Mouse (Mus musculus) right cerebral cortex, adult 18-20 months (tissue): Measurements from ENCODE around the gene Irak4.
A peak's percentile ranks its signal among the peaks of the same experiment; 100 is the strongest.

Experiments
- DNase-seq: peaks from one replicate; pipeline ENCODE4 v3.0.0; 2022; ENCODE audit warnings: mixed read lengths

The Irak4 gene

GRCm38 (mm10) chr15:94564909-94565308, 21.5 kb downstream of the Irak4 start:
- DNase-seq, result no peak

GRCm38 (mm10) chr15:94565854-94566253, 22.4 kb downstream of the Irak4 start:
- DNase-seq, result no peak

- no peak for DNase-seq
Measured at GRCm38 (mm10) chr15:94568496-94569182, 25.2 kb downstream of the Irak4 start.

GRCm38 (mm10) chr15:94571501-94571900, 28.1 kb downstream of the Irak4 start:
- DNase-seq, result no peak

GRCm38 (mm10) chr15:94572746-94573145, 29.3 kb downstream of the Irak4 start:
- DNase-seq, result no peak

GRCm38 (mm10) chr15:94574566-94575268, 31.3 kb downstream of the Irak4 start:
- no peak for DNase-seq

GRCm38 (mm10) chr15:94582000-94582593, 38.7 kb downstream of the Irak4 start:
- DNase-seq, result no peak

GRCm38 (mm10) chr15:94583153-94583552, 39.7 kb downstream of the Irak4 start:
- no peak for DNase-seq

GRCm38 (mm10) chr15:94584738-94585137, 41.3 kb downstream of the Irak4 start:
- DNase-seq, result no peak

GRCm38 (mm10) chr15:94587826-94588715, 44.6 kb downstream of the Irak4 start:
- no peak for DNase-seq

GRCm38 (mm10) chr15:94589219-94590075, 46.0 kb downstream of the Irak4 start, which contains the start of gene Twf1:
Gene Twf1, minus strand, starts transcription at chr15:94589889.
- DNase-seq, result peak; percentile 98

GRCm38 (mm10) chr15:94590083-94590482, 46.6 kb downstream of the Irak4 start:
- no peak for DNase-seq

- DNase-seq, result no peak
Measured at GRCm38 (mm10) chr15:94591356-94591755, 47.9 kb downstream of the Irak4 start.

- no peak for DNase-seq
Measured at GRCm38 (mm10) chr15:94593586-94593985, 50.1 kb downstream of the Irak4 start.

- no peak for DNase-seq
Measured at GRCm38 (mm10) chr15:94600145-94600707, 56.8 kb downstream of the Irak4 start.

GRCm38 (mm10) chr15:94601339-94601738, 57.9 kb downstream of the Irak4 start:
- DNase-seq, result peak; percentile 51

- no peak for DNase-seq
Measured at GRCm38 (mm10) chr15:94602441-94602840, 59.0 kb downstream of the Irak4 start.

- DNase-seq, result peak; percentile 71
Measured at GRCm38 (mm10) chr15:94607768-94608167, 64.3 kb downstream of the Irak4 start.

- DNase-seq, result no peak
Measured at GRCm38 (mm10) chr15:94616036-94616435, 72.6 kb downstream of the Irak4 start.

GRCm38 (mm10) chr15:94620909-94621308, 77.5 kb downstream of the Irak4 start:
- no peak for DNase-seq

- DNase-seq, result no peak
Measured at GRCm38 (mm10) chr15:94628463-94628829, 85.0 kb downstream of the Irak4 start.
